Mouse (Mus musculus) liver, embryonic 16.5 days (tissue): ENCODE measurements around the gene Kctd10. TPM values are rescaled to one million over a fixed set of nuclear protein-coding genes. Genes with fewer than 3 reads are reported as not detected.

Experiments
- ATAC-seq: fragments of 200-750 bp; cut with Nextera tagmentation; 2 replicates; pipeline ENCODE4 v1.8.0; 2017; ENCODE audit warnings: low read depth, mild to moderate bottlenecking, moderate number of reproducible peaks, moderate library complexity
- H3K27ac ChIP-seq: fragments of 300-500 bp; sonication (generic); 2 replicates; pipeline ENCODE4 v1.5.1; 2014; ENCODE audit warnings: mild to moderate bottlenecking, low read length
- H3K27me3 ChIP-seq: fragments of 300-500 bp; sonication (generic); 2 replicates; pipeline ENCODE4 v1.6.1; 2014; ENCODE audit warnings: low read depth, low read length, mixed read lengths; ENCODE audit not compliant: control insufficient read depth, insufficient read depth
- H3K36me3 ChIP-seq: fragments of 300-500 bp; sonication (generic); 2 replicates; pipeline ENCODE4 v1.6.1; 2014; ENCODE audit warnings: mild to moderate bottlenecking; ENCODE audit not compliant: control insufficient read depth, insufficient read depth
- H3K4me1 ChIP-seq: fragments of 300-500 bp; sonication (generic); 2 replicates; pipeline ENCODE4 v1.6.1; 2014; ENCODE audit warnings: low read depth, low read length, mixed read lengths; ENCODE audit not compliant: control insufficient read depth
- H3K4me2 ChIP-seq: fragments of 300-500 bp; sonication (generic); 2 replicates; pipeline ENCODE4 v1.6.1; 2014; ENCODE audit warnings: low read depth, low read length, mixed read lengths
- H3K4me3 ChIP-seq: fragments of 300-500 bp; sonication (generic); 2 replicates; pipeline ENCODE4 v1.5.1; 2014; ENCODE audit warnings: low read depth, mild to moderate bottlenecking, low read length
- H3K9ac ChIP-seq: fragments of 300-500 bp; sonication (generic); 2 replicates; pipeline ENCODE4 v1.6.1; 2014; ENCODE audit warnings: low read depth, low read length
- H3K9me3 ChIP-seq: fragments of 300-500 bp; sonication (generic); replicated peaks from 2 replicates; pipeline ENCODE4 v1.6.1; 2016; ENCODE audit warnings: low read length; ENCODE audit not compliant: control insufficient read depth
- WGBS: fragments of 180-500 bp; shearing (Covaris S2); extraction: QIAGEN DNeasy Blood & Tissue Kit; methylation state at CpG from one replicate; pipeline ENCODE4 v1.1.7; 2014; ENCODE audit not compliant: insufficient replicate concordance; 5-methylcytosine and 5-hydroxymethylcytosine counted together
- polyA plus RNA-seq: library from polyadenylated mRNA; unstranded; fragments of >200 nt; fragmentation: Nextera tagmentation; extraction: Ambion mirVana; gene quantifications from 2 replicates; pipeline ENCODE4 v1.2.1, GENCODE M21; 2015

The Kctd10 gene
- polyA plus RNA-seq: 21.9 and 22.8 TPM in 2 replicates

DNA sequence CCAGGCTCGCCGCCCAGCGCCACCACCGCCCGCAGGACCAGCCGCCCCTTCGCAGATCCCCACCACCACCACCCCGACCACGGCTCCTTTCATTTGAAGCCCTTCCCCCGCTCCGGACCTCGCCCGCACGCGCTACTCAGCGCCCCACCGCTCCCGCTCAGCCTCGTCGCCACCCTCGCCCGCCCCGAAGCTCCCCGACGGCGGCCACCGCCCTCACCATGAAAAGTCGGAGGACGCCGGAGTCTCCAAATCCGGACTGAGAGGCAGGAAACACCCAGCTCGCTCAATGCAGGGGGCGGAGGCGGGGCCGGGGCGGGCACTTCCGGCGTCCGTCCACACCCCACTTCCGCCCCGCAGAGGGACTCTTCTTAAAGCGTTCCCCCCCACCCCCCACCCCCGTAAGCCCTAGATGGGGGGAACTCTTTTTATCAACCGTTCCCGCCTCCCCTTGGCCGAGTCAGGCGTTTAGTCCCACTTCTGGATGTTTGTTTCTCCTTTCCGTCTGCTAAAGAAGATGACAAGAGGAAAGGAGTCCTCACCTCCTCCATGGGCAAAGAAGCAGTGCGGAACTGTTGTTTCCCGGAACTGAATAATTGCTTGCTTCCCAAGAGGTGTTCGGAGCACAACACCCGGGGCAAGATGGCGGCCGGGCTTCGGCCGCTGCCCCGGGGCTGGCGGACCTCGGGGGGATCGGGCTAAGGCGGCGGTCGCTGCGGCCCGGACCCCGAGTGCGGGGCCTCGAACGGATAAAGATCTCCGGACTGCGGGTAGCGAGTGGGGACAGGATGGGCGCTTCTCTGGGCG lies at the start of gene Kctd10, which contains the start of gene Ube3b:
Kctd10 (minus strand) TSS at position 300 of the 804 bp plus-strand sequence.
Ube3b (plus strand) TSS at position 399 of the 804 bp plus-strand sequence.
- H3K27me3 ChIP-seq: no peaks in the 10 kb centered on the region
- H3K4me2 ChIP-seq: peak within 1 kb of the TSS; percentile 97
- H3K4me3 ChIP-seq: peak within 1 kb of the TSS; percentile 80
- ATAC-seq: peak; percentile 96
- H3K36me3 ChIP-seq: peaks cover 9% of the 10 kb centered on the region
- H3K9ac ChIP-seq: peak within 1 kb of the TSS; percentile 88
- H3K4me1 ChIP-seq: peaks cover 45% of the 10 kb centered on the region
- under 1% methylated on average over 74 of the region's 74 CpGs for WGBS
- H3K9me3 ChIP-seq: no peaks in the 10 kb centered on the region
- peak within 1 kb of the TSS; percentile 92 for H3K27ac ChIP-seq

DNA sequence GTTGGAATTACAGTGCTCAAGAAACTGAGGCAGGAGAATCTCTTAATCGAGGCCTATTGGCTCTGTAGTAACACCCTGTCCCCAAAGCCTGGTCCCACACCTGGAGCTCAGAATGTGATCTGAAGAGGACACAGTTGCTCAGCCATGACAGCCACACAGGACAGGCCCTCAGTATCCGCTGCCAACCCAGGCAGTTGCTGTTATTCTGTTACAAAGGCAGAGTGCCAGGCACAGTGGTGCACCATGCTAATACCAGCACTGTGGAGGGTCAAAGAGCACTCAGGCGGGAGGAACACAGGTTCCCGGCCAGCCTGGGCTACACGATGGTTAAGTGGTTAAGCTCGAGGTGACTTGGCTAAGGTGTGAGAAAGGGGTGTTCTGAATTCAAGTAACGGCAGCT lies 49.5 kb upstream of the Kctd10 start:
- 58% methylated on average over 7 of the region's 7 CpGs for WGBS

GRCm38 (mm10) chr5:114428621-114429020 lies 48.3 kb upstream of the Kctd10 start:
- no peaks in the 10 kb centered on the region for H3K4me1 ChIP-seq
- H3K27ac ChIP-seq: no peak overlapping the region
- ATAC-seq: no peak
- no peaks in the 10 kb centered on the region for H3K27me3 ChIP-seq
- WGBS: 71% methylated on average over 18 of the region's 18 CpGs
- no peak overlapping the region for H3K4me3 ChIP-seq
- no peaks in the 10 kb centered on the region for H3K9me3 ChIP-seq
- no peak overlapping the region for H3K9ac ChIP-seq
- H3K4me2 ChIP-seq: no peak overlapping the region
- no peaks in the 10 kb centered on the region for H3K36me3 ChIP-seq

More for the DNA sequence above, 49.5 kb upstream of the Kctd10 start:
- H3K27ac ChIP-seq: no peak overlapping the region
- H3K9ac ChIP-seq: no peak overlapping the region
- no peaks in the 10 kb centered on the region for H3K36me3 ChIP-seq
- H3K4me3 ChIP-seq: no peak overlapping the region
- H3K4me2 ChIP-seq: no peak overlapping the region
- no peak for ATAC-seq
- no peaks in the 10 kb centered on the region for H3K27me3 ChIP-seq
- no peaks in the 10 kb centered on the region for H3K4me1 ChIP-seq
- no peaks in the 10 kb centered on the region for H3K9me3 ChIP-seq

GRCm38 (mm10) chr5:114426732-114427131 lies 46.4 kb upstream of the Kctd10 start:
- Histone ChIP-seq H3K27me3 (no peaks in the 10 kb centered on the region), H3K9ac (no peak overlapping the region), H3K9me3 (no peaks in the 10 kb centered on the region), H3K4me2 (no peak overlapping the region), H3K4me1 (peaks cover 3% of the 10 kb centered on the region; the same call in 1 of the 2 replicates), H3K36me3 (no peaks in the 10 kb centered on the region), H3K27ac (no peak overlapping the region), H3K4me3 (no peak overlapping the region)
- no peak for ATAC-seq
- 64% methylated on average over 6 of the region's 6 CpGs for WGBS

DNA sequence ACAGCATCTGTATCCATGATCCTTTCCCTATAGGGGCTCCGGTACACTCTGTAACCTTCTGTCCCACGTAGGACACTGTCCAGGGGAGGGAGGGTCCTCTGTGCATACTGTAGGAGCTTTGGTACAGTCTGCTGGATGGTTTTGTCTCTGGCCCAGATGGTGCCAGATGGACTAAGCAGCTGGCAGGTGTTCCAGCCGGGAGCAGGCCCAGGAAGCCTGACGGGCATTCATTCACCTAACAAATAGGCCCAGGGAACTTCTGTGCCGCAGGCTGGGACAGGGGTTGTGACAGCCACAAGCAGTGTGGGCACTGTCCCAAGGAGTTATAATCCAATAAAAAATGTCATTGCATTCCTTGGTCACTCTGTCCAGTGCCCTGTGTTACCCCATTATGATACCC lies 43.7 kb upstream of the Kctd10 start:
- no peak overlapping the region for H3K27ac ChIP-seq

DNA sequence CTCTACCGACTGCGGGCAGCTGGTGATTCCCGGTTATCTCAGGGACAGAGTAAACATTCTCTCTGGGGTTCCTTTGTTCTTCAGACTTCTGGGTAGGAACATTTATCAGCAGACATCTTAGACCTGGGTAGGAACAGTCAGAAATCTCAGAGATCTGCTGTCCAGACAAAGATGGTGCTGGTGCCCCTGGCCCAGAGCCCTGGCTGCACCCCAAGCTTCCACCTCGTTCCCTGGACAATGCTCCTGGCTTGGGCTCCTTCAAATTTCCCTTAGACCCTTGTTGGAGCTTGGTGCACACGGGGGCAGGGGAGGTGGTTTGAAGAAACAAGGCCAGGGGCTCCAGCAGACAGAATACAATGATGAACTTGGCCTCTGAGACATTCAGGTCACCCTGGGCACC lies 42.3 kb upstream of the Kctd10 start:
- Histone ChIP-seq H3K27me3 (no peaks in the 10 kb centered on the region), H3K9me3 (no peaks in the 10 kb centered on the region), H3K4me2 (0 out of 2 replicates have a peak overlapping the region, but pooled peaks have one; percentile 1), H3K4me3 (no peak overlapping the region), H3K36me3 (peaks cover 9% of the 10 kb centered on the region), H3K9ac (no peak overlapping the region), H3K4me1 (peaks cover 5% of the 10 kb centered on the region; the same call in 1 of the 2 replicates), H3K27ac (no peak overlapping the region)
- WGBS: 31% methylated on average over 5 of the region's 5 CpGs
- no peak for ATAC-seq

More for the DNA sequence above, 43.7 kb upstream of the Kctd10 start:
- H3K9ac ChIP-seq: no peak overlapping the region
- ATAC-seq: no peak
- H3K9me3 ChIP-seq: no peaks in the 10 kb centered on the region
- no peaks in the 10 kb centered on the region for H3K27me3 ChIP-seq
- 72% methylated on average over 5 of the region's 5 CpGs for WGBS
- no peak overlapping the region for H3K4me2 ChIP-seq
- H3K36me3 ChIP-seq: peaks cover 7% of the 10 kb centered on the region
- H3K4me3 ChIP-seq: no peak overlapping the region
- H3K4me1 ChIP-seq: peaks cover 5% of the 10 kb centered on the region; the same call in 1 of the 2 replicates

- WGBS: 58% methylated on average over 11 of the region's 11 CpGs
- H3K9me3 ChIP-seq: no peaks in the 10 kb centered on the region
- peak; percentile 78 for ATAC-seq
- H3K27me3 ChIP-seq: no peaks in the 10 kb centered on the region
- H3K4me1 ChIP-seq: peaks cover 5% of the 10 kb centered on the region; the same call in 1 of the 2 replicates
- H3K27ac ChIP-seq: peak overlapping the region; percentile 29; the same call in 1 of the 2 replicates
- no peak overlapping the region for H3K4me3 ChIP-seq
- H3K4me2 ChIP-seq: 0 out of 2 replicates have a peak overlapping the region, but pooled peaks have one; percentile 1
- peaks cover 11% of the 10 kb centered on the region for H3K36me3 ChIP-seq
- no peak overlapping the region for H3K9ac ChIP-seq
Measured at GRCm38 (mm10) chr5:114421561-114422298, 41.4 kb upstream of the Kctd10 start.

GRCm38 (mm10) chr5:114418541-114418940 lies 38.2 kb upstream of the Kctd10 start:
- Histone ChIP-seq H3K36me3 (peaks cover 30% of the 10 kb centered on the region), H3K27ac (no peak overlapping the region), H3K9ac (no peak overlapping the region), H3K9me3 (no peaks in the 10 kb centered on the region), H3K4me2 (no peak overlapping the region), H3K4me3 (no peak overlapping the region), H3K4me1 (peaks cover 5% of the 10 kb centered on the region; the same call in 1 of the 2 replicates), H3K27me3 (no peaks in the 10 kb centered on the region)
- ATAC-seq: no peak
- WGBS: 74% methylated on average over 8 of the region's 8 CpGs
